Mouse (Mus musculus): ENCODE measurements at regions not wholly inside any gene's neighbourhood (a gene's known extent, or its start where the extent isn't known, plus 50 kb on each side); places are given as distances from the start of the nearest gene placed in this dataset.

DNA sequence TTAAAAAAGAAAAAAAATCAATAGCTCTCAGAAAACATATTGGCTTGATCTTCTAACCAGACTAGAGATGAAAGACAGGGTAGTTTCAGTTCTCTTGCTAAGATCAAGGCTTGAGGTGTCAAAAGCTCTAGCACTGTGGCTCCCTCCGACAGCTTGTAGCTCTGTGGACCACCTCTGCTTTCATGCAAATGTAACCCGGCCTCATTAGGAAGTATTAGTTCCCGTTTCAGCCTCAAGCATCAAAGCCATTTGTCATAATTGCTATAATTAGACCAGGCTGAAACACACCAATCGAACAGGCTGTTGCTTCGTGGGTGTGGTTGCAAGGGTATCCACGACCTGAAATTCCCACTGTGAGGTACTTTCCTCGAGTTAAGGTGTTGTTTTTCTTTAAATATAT, 140.7 kb upstream of the Klf3 start:
- ATAC-seq (ENCODE audit: low read depth): no peak
- 33% methylated on average over 7 of the region's 7 CpGs for WGBS

DNA sequence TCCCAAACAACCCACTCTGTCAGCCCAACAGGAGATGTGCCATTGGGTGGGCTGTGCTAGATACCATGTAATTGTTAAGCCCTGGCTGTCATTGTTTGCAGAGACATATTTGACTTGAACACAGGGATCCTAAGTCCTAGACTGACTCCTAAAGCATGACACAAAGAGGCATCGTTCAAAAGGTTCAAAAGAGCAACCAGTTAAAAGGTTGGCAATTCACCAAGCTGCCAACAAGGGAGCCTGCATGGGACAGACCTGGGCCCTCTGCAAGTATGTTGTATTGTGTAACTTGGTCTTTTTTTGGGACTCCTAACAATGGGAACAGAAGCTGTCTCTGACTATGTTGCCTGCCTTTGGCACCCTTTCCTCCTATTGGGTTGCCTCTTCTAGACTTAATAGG, 139.4 kb upstream of the Klf3 start:
- Histone ChIP-seq H3K9ac (ENCODE audit: low read depth, low read length) (no peak overlapping the region), H3K9me3 (ENCODE audit: control insufficient read depth, low read length) (no peaks in the 10 kb centered on the region), H3K36me3 (ENCODE audit: control insufficient read depth, insufficient read depth, low read length) (no peaks in the 10 kb centered on the region), H3K4me1 (ENCODE audit: control insufficient read depth, insufficient read depth, low read length) (no peaks in the 10 kb centered on the region), H3K27me3 (replicated peaks; ENCODE audit: control insufficient read depth, insufficient read depth, low read length) (no peaks in the 10 kb centered on the region), H3K27ac (replicated peaks; ENCODE audit: low read depth, low read length) (no peak overlapping the region), H3K4me2 (ENCODE audit: low read depth, low read length) (no peak overlapping the region), H3K4me3 (ENCODE audit: low read depth, low read length) (no peak overlapping the region)
- DNase-seq (ENCODE audit: low spot score) (no peak), ATAC-seq (ENCODE audit: low read depth) (no peak)
- WGBS: 80% methylated on average over 1 of the region's 1 CpGs

More for the DNA sequence above, 140.7 kb upstream of the Klf3 start:
- peak; percentile 36 for DNase-seq (ENCODE audit: low spot score)
- no peak overlapping the region for H3K4me3 ChIP-seq (ENCODE audit: low read depth, low read length)
- H3K4me2 ChIP-seq (ENCODE audit: low read depth, low read length): no peak overlapping the region
- no peaks in the 10 kb centered on the region for H3K36me3 ChIP-seq (ENCODE audit: control insufficient read depth, insufficient read depth, low read length)
- no peaks in the 10 kb centered on the region for H3K4me1 ChIP-seq (ENCODE audit: control insufficient read depth, insufficient read depth, low read length)
- no peaks in the 10 kb centered on the region for H3K27me3 ChIP-seq (replicated peaks; ENCODE audit: control insufficient read depth, insufficient read depth, low read length)
- no peaks in the 10 kb centered on the region for H3K9me3 ChIP-seq (ENCODE audit: control insufficient read depth, low read length)
- no peak overlapping the region for H3K9ac ChIP-seq (ENCODE audit: low read depth, low read length)
- no peak overlapping the region for H3K27ac ChIP-seq (replicated peaks; ENCODE audit: low read depth, low read length)

DNA sequence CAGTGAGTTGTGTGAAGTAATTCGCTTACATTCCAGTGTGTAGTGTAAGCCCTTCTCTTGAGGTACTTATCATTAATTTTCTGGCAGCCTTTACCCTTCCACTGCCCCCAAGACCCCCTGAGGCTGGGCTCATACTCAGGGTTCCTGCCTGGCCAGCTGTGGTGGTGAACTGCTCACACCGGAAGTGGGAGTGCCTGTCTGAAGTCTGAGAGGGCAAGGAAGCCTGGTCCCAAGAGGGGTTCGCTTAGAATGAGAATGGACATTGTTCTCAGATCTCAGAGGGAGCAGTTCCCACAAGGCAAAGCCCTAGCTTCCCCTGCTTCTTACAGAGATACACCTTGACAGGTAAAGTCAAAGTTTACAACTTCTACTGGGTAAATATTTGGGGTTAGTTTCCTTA, 138.1 kb upstream of the Klf3 start:
- ATAC-seq (ENCODE audit: low read depth) (no peak), DNase-seq (ENCODE audit: low spot score) (no peak)
- Histone ChIP-seq H3K4me1 (ENCODE audit: control insufficient read depth, insufficient read depth, low read length) (no peaks in the 10 kb centered on the region), H3K4me2 (ENCODE audit: low read depth, low read length) (no peak overlapping the region), H3K36me3 (ENCODE audit: control insufficient read depth, insufficient read depth, low read length) (no peaks in the 10 kb centered on the region), H3K9me3 (ENCODE audit: control insufficient read depth, low read length) (no peaks in the 10 kb centered on the region), H3K27ac (replicated peaks; ENCODE audit: low read depth, low read length) (no peak overlapping the region), H3K27me3 (replicated peaks; ENCODE audit: control insufficient read depth, insufficient read depth, low read length) (no peaks in the 10 kb centered on the region), H3K9ac (ENCODE audit: low read depth, low read length) (no peak overlapping the region), H3K4me3 (ENCODE audit: low read depth, low read length) (no peak overlapping the region)
- 63% methylated on average over 3 of the region's 3 CpGs for whole genome bisulfite sequencing

DNA sequence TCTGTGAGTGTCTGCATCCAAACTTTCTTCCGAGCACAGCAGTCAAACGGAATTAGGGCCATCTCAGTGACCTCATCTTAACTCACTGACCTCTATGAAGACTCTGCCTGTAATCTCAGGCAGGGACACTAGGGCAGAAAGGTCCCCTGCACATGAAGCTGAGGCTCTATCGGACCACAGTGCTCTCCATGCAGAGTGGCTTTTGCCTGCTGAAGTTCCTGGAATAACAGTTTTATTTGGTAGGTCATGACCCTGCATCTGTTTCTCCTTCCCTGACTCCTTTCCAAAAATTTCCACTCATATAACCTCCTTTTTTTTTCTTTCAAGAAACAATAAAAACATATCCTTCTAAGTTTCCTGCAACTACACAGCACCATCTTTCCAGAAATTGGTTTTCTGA, 136.9 kb upstream of the Klf3 start:
- ATAC-seq (ENCODE audit: low read depth): no peak
- Histone ChIP-seq H3K9me3 (ENCODE audit: control insufficient read depth, low read length) (no peaks in the 10 kb centered on the region), H3K9ac (ENCODE audit: low read depth, low read length) (no peak overlapping the region), H3K27ac (replicated peaks; ENCODE audit: low read depth, low read length) (no peak overlapping the region), H3K4me2 (ENCODE audit: low read depth, low read length) (no peak overlapping the region), H3K36me3 (ENCODE audit: control insufficient read depth, insufficient read depth, low read length) (no peaks in the 10 kb centered on the region), H3K27me3 (replicated peaks; ENCODE audit: control insufficient read depth, insufficient read depth, low read length) (no peaks in the 10 kb centered on the region), H3K4me3 (ENCODE audit: low read depth, low read length) (no peak overlapping the region), H3K4me1 (ENCODE audit: control insufficient read depth, insufficient read depth, low read length) (no peaks in the 10 kb centered on the region)
- 46% methylated on average over 3 of the region's 3 CpGs for WGBS
- no peak for DNase-seq (ENCODE audit: low spot score)

DNA sequence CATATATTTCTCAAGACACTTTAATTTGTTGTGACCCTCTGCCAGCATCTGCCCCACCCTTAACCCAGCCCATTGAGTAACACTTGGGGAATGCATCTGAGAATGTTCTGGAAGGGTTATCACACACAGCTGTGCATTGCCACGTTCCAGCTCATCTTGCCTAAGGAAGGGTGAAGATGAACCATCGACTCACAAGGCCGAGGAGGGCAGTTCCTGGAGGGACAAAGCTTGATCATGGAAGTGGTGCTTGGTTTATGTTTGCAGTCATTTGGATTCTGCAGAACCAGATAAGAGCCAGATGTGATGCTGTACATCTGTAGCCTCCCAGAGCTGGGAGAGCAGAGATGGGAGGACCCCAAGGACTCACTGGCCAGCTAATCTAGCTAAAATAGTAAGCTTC, 136.1 kb upstream of the Klf3 start:
- Histone ChIP-seq H3K4me2 (ENCODE audit: low read depth, low read length) (no peak overlapping the region), H3K9me3 (ENCODE audit: control insufficient read depth, low read length) (no peaks in the 10 kb centered on the region), H3K27me3 (replicated peaks; ENCODE audit: control insufficient read depth, insufficient read depth, low read length) (no peaks in the 10 kb centered on the region), H3K27ac (replicated peaks; ENCODE audit: low read depth, low read length) (no peak overlapping the region), H3K36me3 (ENCODE audit: control insufficient read depth, insufficient read depth, low read length) (no peaks in the 10 kb centered on the region), H3K9ac (ENCODE audit: low read depth, low read length) (no peak overlapping the region), H3K4me1 (ENCODE audit: control insufficient read depth, insufficient read depth, low read length) (no peaks in the 10 kb centered on the region), H3K4me3 (ENCODE audit: low read depth, low read length) (no peak overlapping the region)
- ATAC-seq (ENCODE audit: low read depth) (no peak), DNase-seq (ENCODE audit: low spot score) (no peak)
- WGBS: 85% methylated on average over 3 of the region's 3 CpGs

DNA sequence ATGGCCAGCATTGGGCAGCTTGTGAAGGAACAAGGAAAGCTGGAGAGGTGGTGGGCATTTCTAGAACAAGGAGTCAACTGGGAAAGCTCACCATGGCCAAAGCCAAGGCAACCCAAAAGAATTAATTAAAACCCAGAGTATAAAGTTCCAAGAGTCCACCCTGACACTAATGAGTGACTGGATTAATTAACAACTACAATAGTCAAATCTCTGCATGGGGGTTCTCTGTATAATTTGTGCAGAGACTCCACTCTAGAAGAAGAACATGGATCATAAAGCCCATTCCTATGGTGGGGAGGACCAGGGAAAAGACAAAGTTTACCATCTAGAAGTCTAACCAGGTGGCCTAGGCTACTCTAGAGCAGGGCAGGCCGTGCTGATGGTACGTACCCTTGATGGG, 129.3 kb upstream of the Klf3 start:
- H3K4me2 ChIP-seq (ENCODE audit: low read depth, low read length): no peak overlapping the region
- 94% methylated on average over 2 of the region's 2 CpGs for WGBS
- H3K27me3 ChIP-seq (replicated peaks; ENCODE audit: control insufficient read depth, insufficient read depth, low read length): no peaks in the 10 kb centered on the region
- no peaks in the 10 kb centered on the region for H3K9me3 ChIP-seq (ENCODE audit: control insufficient read depth, low read length)
- H3K4me1 ChIP-seq (ENCODE audit: control insufficient read depth, insufficient read depth, low read length): no peaks in the 10 kb centered on the region
- no peak overlapping the region for H3K4me3 ChIP-seq (ENCODE audit: low read depth, low read length)
- no peak overlapping the region for H3K9ac ChIP-seq (ENCODE audit: low read depth, low read length)
- no peak for ATAC-seq (ENCODE audit: low read depth)
- no peak for DNase-seq (ENCODE audit: low spot score)
- no peaks in the 10 kb centered on the region for H3K36me3 ChIP-seq (ENCODE audit: control insufficient read depth, insufficient read depth, low read length)
- H3K27ac ChIP-seq (replicated peaks; ENCODE audit: low read depth, low read length): no peak overlapping the region

DNA sequence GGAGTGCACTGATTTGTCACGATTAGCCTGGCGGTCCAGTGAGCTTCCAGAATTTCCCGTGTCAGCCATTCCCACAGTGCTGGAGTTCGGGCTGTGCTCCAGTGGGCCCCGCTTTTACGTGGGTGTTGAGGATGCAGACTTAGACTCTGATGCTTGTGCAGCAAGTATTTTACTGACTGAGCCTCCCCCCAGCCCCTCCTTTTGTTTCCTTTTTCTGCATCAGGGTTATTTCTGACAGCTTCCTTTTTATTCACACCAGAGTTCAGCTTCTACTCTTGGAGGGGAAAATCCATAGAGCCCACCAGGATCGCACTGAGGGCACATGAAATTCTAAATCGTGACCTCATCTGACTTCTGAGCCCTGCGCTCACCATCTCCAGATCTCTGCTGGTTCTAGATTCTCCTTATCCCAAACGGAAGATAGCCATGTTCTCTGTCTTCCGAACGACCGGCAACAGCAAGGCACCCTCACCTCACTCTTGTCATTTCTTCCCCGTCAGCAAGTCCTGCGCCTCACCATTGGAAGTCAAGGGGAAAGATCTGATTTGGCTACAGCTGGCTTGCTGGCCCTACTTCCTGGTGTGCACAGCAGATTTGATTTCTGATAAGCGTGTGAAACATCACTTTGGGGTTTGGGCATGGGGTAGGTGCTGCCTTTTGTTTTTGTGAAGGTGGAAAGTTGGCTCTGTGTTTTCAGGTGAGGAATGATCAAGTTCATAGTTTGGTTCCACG, 126.8 kb upstream of the Klf3 start:
- Histone ChIP-seq H3K27ac (replicated peaks; ENCODE audit: low read depth, low read length) (no peak overlapping the region), H3K4me2 (ENCODE audit: low read depth, low read length) (no peak overlapping the region), H3K27me3 (replicated peaks; ENCODE audit: control insufficient read depth, insufficient read depth, low read length) (no peaks in the 10 kb centered on the region), H3K9me3 (ENCODE audit: control insufficient read depth, low read length) (no peaks in the 10 kb centered on the region), H3K9ac (ENCODE audit: low read depth, low read length) (no peak overlapping the region), H3K36me3 (ENCODE audit: control insufficient read depth, insufficient read depth, low read length) (no peaks in the 10 kb centered on the region), H3K4me1 (ENCODE audit: control insufficient read depth, insufficient read depth, low read length) (no peaks in the 10 kb centered on the region), H3K4me3 (ENCODE audit: low read depth, low read length) (no peak overlapping the region)
- DNase-seq (ENCODE audit: low spot score) (no peak), ATAC-seq (ENCODE audit: low read depth) (no peak)
- 86% methylated on average over 17 of the region's 17 CpGs for WGBS

DNA sequence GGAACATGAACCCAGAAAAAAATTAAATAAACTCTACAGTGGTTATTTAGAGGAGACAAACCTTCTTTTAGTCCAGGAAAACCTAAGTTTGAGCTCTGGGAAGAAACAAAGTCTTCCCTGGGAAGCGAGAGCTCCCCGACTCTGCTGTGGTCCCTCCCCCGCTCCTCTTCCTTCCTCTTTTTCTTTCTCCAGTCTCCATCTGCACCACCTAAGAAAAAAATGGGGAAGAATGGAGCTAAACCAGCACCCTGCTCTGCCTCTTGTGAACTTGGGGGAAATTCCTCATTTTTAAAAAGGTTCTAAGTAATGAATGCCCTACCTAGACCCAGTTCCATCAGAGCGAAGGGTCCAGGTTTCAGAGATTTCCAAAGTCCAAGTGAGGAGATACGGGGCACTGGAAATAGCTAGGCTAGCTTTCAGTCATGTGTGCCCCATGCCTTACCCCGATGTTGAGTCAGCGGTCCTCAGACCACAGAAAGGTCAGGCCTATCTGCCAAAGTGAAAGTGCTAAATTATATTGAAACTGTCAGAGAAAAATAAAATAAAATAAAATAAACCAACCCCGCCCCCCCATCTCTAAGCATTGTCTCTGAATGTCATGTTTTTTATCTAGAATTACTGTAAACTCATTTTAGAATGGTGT, 126.1 kb upstream of the Klf3 start:
- Histone ChIP-seq H3K36me3 (ENCODE audit: control insufficient read depth, insufficient read depth, low read length) (no peaks in the 10 kb centered on the region), H3K9ac (ENCODE audit: low read depth, low read length) (no peak overlapping the region), H3K27me3 (replicated peaks; ENCODE audit: control insufficient read depth, insufficient read depth, low read length) (no peaks in the 10 kb centered on the region), H3K4me3 (ENCODE audit: low read depth, low read length) (no peak overlapping the region), H3K4me2 (ENCODE audit: low read depth, low read length) (no peak overlapping the region), H3K27ac (replicated peaks; ENCODE audit: low read depth, low read length) (no peak overlapping the region), H3K9me3 (ENCODE audit: control insufficient read depth, low read length) (no peaks in the 10 kb centered on the region), H3K4me1 (ENCODE audit: control insufficient read depth, insufficient read depth, low read length) (no peaks in the 10 kb centered on the region)
- 86% methylated on average over 8 of the region's 8 CpGs for WGBS
- DNase-seq (ENCODE audit: low spot score) (no peak), ATAC-seq (ENCODE audit: low read depth) (no peak)

DNA sequence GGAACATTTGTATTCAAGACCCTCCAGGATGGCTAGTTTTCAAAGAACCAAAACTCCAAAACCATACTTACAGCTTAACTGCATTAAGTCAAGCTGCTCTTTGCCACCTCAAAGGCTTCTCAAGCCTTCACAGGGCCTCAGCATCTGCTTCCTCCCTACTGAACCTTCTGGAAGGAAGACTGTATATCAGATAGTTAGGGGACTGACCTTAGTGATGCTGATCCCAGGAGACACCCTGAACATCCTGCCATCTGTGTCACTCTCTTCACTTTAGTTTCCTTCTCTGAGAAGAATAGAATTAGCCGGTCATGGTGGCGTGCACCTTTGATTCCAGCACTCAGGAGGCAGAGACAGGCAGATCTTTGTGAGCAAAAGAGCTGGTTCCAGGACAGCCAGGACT, 124.5 kb upstream of the Klf3 start:
- Histone ChIP-seq H3K27ac (replicated peaks; ENCODE audit: low read depth, low read length) (no peak overlapping the region), H3K9me3 (ENCODE audit: control insufficient read depth, low read length) (no peaks in the 10 kb centered on the region), H3K27me3 (replicated peaks; ENCODE audit: control insufficient read depth, insufficient read depth, low read length) (no peaks in the 10 kb centered on the region), H3K4me3 (ENCODE audit: low read depth, low read length) (no peak overlapping the region), H3K36me3 (ENCODE audit: control insufficient read depth, insufficient read depth, low read length) (no peaks in the 10 kb centered on the region), H3K4me2 (ENCODE audit: low read depth, low read length) (no peak overlapping the region), H3K4me1 (ENCODE audit: control insufficient read depth, insufficient read depth, low read length) (no peaks in the 10 kb centered on the region), H3K9ac (ENCODE audit: low read depth, low read length) (no peak overlapping the region)
- ATAC-seq (ENCODE audit: low read depth) (no peak), DNase-seq (ENCODE audit: low spot score) (no peak)
- 82% methylated on average over 2 of the region's 2 CpGs for WGBS
